Mouse (Mus musculus) R1 (cell line): ENCODE data around the gene Rtp4.

ENCODE experiments used
- DNase-seq: peaks from one replicate; pipeline ENCODE4 v3.0.0-alpha.2; 2018; ENCODE audit warnings: low read depth, low spot score

The Rtp4 gene

GRCm38 (mm10) chr16:23591119-23592105 lies 71.3 kb downstream of the Rtp4 start:
- DNase-seq: no peak

GRCm38 (mm10) chr16:23592501-23592900 lies 72.4 kb downstream of the Rtp4 start:
- DNase-seq: no peak

- DNase-seq: no peak
Observed at GRCm38 (mm10) chr16:23596696-23597095, 76.6 kb downstream of the Rtp4 start.

- no peak for DNase-seq
Observed at GRCm38 (mm10) chr16:23597968-23598367, 77.9 kb downstream of the Rtp4 start.

- DNase-seq: peak; percentile 49
Observed at GRCm38 (mm10) chr16:23606220-23606619, 86.1 kb downstream of the Rtp4 start.

- no peak for DNase-seq
Observed at GRCm38 (mm10) chr16:23606651-23607050, 86.6 kb downstream of the Rtp4 start.

GRCm38 (mm10) chr16:23607911-23608410 lies 87.9 kb downstream of the Rtp4 start:
- DNase-seq: peak; percentile 72

- DNase-seq: peak; percentile 16
Observed at GRCm38 (mm10) chr16:23609748-23610185, 89.7 kb downstream of the Rtp4 start.

- no peak for DNase-seq
Observed at GRCm38 (mm10) chr16:23624205-23624604, 104.1 kb downstream of the Rtp4 start.

- no peak for DNase-seq
Observed at GRCm38 (mm10) chr16:23631531-23631930, 111.4 kb downstream of the Rtp4 start.

- peak; percentile 60 for DNase-seq
Observed at GRCm38 (mm10) chr16:23632681-23633080, 112.6 kb downstream of the Rtp4 start.

- DNase-seq: no peak
Observed at GRCm38 (mm10) chr16:23653028-23653427, 132.9 kb downstream of the Rtp4 start.

- DNase-seq: no peak
Observed at GRCm38 (mm10) chr16:23653479-23653878, 133.4 kb downstream of the Rtp4 start.

- no peak for DNase-seq
Observed at GRCm38 (mm10) chr16:23659597-23660531, 139.8 kb downstream of the Rtp4 start.
